Mouse (Mus musculus): ENCODE results near the gene Surf1. TPM values are rescaled to one million over a fixed set of nuclear protein-coding genes. Genes with fewer than 3 reads are reported as not detected.

Surf1 gene
- total RNA-seq, 1 experiment from 2014 or later: 109 TPM

DNA sequence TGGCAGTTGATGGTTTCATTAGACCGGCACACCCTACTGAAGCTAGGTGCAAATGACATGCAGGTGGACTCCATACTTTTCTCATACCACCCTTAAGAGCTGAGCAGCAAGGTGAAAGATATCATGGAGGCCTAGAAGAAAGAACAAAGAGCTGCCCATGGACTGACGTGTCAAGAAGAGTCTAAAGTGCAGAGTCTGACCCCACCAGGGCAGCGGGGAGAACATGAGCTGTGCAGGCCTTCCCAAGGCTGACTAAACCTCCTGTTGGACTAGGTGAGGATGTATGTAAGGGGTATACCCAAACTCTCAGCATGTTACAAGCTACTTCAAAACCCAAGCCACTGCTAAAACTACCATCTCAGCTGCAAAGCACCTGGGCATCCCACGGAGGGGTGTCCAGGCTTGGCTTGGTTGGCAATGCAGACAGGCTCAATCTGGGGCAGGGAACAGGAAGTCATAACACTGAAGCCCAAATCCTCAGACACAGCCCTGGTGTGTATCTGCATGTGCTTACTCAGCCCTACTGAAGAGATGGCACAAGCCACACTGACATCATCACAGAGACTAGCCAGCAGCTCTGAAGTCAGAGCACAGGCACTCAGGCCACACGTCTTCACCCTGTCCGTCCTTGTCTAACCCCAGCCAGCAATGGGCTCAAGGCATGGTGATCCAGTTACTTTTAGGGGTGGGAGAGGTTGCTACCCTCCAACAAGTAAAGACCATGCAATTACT is 11.6 kb upstream of the Surf1 start:
- DNase-seq: no peak

DNA sequence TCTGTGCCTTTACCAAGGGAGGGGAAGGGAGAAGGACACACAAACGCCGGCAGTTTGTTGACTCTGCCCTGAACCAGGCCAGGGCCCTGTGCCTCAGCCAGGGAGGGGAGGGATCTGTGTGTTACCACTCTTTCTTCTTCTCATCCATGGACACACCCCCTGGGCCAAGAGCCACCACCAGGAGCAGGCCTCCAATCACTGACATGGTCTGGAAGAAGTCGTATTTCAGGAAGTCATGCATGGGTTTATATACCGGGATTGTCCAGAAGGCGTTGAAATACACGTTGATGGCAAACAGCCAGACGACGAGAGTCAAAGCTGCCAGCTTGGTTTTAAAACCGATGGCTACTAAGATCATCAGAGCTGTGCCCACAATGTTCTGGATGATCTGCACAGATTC is 5.5 kb upstream of the Surf1 start:
- peak; percentile 64 for DNase-seq

DNA sequence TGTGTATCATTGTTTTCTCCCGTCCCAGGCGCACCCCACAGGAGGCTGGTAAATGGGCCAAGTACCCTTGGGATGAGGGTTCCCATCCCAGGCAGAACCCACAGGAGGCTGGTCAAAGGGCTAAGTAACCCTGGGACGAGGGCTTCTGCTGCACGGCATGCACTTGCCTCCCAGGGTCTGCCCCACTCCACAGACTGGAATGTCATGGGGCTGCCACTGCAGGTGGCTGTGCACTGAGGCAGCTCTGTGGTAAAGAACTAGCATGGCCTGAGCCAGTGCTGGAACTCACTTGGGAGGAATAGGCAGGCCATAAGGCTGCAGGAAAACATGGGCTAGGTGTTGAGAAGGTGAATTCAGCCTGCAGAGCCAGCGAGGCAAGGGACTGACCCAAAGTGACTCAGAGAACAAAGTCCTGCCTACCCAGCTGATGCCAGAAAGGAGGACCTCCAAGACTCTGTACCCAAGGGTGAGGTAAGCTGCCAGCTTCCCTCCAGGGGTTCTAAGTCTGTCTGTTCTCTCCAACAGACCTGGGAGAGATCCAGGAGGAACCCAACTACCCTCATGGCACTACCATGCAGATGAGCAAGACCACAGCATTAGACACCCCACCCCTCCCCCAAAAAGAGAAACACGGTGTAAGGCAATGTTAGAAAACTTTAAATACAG is 4.0 kb upstream of the Surf1 start:
- no peak for DNase-seq

DNA sequence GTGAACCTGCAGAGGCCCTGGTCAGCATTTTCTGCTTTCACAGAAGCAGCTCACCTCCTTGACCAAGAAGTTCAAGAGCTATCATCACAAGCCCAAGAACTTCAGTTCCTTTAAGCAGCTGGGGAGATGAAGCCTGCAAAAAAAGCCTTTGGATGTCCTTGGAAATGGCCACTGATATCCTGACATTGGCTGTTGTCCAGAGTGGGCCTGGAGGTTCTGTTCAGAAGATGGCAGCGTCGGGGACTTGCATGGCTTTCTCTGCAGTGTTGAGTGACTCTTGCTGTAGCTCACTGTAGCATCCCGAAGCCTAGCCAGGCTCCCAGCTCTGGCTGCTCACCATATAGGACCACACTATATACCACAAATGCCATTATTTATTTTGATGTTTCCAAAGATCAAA is 3.4 kb upstream of the Surf1 start:
- peak; percentile 29 for DNase-seq

DNA sequence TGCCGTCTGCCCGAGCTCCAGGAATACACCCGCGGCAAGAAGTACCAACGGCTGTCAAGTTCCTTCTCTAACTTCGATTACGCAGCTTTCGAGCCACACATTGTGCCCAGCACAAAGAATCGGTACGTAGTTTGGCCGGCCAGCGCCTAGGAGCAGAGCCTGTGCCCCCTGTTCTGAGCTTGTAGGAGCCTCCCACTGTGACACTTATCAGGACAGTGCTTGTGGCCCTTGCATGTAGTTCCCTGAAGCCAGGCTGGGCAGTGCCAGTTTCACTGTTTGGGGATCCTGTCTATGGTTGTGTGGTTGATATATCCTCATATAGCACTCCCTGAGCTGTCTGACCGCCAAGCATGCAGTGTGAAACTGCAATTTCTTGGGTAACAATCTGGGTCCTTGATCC is 408 bp upstream of the Surf1 start:
- DNase-seq: no peak

DNA sequence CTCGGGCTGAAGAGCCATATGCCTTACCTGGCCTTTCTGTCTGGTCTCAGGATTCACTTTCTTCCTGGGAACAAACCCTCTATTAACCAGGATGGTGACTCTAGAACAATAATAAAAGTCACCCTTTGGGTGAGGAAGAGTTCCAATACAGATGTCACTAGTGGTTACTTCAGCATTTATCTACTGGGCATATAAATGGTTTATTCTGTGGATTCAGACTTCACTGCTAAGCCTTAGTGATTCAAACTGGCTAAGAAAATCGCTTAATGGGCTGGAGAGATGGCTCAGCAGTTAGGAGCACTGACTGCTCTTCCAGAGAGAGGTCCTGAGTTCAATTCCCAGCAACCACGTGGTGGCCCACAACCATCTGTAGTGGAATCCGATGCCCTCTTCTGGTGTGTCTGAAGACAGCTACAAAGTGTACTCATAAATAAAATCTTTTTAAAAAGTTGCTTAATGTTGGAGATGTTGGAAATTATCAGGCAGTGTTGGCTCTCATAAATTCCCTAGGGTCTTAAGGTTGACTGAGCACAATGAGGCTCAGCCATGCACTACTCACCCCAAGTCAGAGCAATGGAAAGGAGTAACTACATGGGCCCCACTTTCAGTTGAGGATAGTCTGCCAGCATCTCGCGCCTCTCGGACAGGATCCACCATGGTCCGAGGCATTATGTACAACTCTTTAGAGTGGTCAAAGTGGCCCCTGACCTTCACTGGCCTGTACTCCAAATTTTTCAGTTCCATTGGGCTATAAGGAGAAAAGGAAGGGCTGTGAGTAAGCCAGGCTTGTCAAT is 2.0 kb downstream of the Surf1 start:
- no peak for DNase-seq

DNA sequence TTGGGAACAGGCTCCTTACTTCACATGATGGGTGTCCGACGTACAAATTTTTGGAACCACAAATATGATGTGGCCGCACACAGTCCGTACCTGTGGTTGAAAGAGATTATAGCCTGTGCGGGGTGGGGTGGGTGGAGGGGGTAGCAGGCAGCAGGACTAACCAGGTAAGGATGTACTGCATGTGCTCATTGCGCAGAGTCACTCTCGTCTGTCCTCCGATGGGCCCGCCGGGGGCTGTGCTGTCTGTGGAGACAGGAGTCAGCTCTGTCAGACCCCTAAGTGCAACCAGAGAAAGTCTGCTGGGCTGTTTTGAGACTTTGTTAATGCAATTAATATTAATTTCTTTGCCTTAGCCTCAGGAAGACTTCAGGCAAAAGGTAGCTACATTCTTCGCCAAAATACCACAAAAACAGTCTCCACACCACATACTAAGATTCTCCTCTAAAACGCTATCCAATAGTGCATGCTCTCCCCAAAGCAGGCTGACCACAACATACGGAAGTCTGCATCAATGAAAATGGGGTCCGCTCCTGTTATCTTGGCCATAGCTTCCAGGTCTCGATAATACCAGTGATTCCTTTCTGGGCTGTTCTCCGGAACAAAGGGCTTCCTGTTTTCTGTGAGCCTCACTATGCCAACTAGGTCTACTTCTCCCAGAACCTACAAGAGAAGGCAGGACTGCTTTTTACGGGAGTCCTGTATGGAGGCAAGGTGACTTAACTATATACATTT is 2.7 kb downstream of the Surf1 start:
- no peak for DNase-seq

DNA sequence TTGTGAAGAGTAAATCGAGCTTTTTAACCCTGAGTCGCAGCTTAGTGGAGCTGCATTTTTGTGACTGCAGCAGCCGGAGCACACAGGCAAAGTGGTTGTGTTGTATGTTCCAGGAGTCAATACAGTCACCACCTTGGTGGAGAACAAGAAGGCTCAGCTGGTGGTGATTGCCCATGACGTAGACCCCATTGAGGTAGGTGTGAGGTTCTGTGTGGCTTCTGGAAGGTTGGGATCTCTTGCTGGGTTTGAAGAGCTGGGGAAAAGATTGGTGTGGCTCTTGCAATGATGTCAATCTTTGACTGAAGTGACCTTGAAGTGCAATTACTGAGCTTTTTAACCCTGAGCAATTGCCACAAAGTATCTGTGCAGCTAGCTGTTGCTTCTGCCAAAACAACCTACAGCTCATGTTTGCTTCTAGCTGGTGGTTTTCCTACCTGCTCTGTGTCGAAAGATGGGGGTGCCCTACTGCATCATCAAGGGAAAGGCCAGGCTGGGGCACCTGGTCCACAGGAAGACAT is 4.0 kb downstream of the Surf1 start:
- no peak for DNase-seq

DNA sequence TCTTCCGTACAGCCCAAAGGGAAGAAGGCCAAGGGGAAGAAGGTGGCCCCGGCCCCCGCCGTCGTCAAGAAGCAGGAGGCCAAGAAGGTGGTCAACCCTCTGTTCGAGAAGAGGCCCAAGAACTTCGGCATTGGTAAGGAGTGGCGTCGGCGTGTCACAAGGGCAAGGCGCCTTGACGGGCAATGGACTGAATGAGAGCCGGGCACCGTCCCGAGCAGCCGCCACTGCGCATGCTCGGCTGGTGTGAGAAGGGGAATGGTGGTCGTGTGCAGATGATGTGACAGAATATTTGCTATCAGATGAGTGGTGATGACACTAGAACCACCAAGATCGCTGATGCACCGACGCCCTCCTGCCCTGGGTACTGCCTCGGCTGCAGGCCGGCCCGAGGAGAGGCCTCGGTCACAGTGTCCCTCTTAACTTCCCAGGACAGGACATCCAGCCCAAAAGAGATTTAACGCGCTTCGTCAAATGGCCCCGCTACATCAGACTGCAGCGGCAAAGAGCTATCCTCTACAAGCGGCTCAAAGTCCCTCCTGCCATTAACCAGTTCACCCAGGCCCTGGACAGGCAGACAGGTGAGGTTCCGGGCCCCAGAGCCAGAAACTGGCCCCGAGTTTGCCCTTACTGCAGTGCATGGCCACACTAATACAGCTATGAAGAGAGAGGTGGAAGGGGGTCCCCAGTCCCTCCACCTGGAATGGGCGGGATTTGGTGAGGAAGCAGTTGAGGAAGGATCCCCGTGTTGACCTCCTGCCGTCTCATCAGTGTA is 5.2 kb downstream of the Surf1 start:
- peak; percentile 54 for DNase-seq

DNA sequence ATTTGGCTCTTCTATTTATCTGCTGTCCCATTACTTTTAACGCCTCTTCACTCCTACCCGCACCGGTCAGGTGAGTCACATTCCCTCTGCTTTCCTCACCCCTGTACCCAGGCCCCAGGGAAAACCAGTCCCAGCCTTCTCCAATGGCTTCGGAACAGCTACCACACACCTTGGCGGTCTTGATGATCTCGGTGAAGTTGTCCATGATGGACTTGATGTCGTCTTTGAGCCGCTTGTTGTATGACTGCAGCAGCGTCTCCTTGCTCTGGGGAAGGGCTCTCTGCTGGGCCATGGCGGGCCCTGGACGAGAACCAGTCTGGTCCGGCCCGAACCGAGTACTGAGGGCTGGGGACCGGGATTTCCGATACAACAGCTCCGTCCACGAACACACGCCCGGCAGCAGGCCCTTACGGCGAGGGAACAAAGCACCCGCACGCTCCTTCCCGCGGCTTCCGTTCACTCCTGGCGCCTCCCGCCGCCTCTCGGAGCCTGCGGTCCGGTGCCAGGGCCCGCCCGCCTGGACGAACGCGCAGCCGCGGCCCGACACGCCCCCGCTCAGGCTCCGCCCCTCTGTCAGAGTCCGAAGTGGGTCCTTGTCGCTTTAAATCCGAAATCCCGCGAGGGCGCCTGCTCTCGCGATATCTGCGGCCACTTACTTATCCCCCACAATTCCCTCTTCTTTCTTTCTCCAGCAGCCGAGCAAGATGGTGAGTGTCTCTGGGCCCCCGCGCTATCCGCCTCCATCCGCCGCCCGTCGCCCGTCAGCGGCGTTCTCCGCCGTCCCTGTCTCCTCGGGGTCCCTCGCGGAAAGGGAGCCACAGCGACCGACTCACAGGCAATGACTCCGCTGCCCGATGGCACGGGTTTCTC is 6.0 kb downstream of the Surf1 start, which contains the start of the genes Med22 and Rpl7a:
Med22 (minus strand) TSS at position 554 of the 870 bp plus-strand sequence.
Rpl7a (plus strand) TSS at position 641 of the 870 bp plus-strand sequence.
- DNase-seq: peak; percentile 100

DNA sequence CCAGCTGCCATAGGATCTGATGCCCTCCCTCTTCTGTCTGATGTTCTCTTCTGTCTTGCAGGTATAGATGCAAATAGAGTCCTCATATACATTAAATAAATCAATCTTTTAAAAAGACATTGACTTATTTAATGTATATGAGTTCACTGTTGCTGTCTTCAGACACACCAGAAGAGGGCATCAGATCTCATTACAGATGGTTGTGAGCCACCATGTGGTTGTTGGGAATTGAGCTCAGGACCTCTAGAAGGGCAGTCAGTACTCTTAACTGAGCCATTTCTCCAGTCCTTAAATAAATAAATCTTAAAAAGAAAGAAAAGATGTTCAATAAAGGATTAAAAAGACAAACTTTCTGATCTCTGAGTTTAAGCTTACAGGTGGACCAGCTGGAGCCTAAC is 6.9 kb downstream of the Surf1 start:
- DNase-seq: no peak

DNA sequence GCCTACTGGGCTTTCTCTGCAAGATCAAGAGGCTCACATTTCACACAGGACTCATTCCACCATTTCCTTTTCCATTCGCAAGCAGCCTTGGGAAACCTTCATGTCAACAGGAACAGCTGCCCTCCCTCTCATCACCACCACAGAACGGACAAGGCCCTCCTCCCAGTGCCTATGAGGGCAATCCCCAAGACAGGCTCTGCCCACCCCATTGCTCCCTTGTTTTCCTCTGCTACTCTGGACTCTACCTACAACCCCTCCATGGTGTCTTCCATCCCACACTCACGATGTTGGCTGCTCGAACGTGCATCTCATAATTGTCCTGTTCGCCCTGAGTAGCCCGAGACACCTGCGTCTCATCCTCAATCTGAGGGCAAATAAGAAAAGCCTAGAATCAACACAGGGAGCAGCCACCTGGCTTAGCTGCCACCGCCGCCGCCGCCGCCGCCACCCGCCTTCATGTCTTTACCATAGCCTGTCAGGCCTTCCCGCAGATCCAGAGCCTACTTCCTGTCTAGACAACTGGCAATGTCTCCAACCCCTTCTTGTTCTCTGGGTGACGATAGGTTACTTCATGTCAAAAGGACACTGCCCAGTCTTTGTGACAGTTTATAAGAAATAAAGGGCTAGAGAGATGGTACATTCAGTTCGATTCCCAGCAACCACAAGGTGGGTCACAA is 7.5 kb downstream of the Surf1 start:
- DNase-seq: no peak

DNA sequence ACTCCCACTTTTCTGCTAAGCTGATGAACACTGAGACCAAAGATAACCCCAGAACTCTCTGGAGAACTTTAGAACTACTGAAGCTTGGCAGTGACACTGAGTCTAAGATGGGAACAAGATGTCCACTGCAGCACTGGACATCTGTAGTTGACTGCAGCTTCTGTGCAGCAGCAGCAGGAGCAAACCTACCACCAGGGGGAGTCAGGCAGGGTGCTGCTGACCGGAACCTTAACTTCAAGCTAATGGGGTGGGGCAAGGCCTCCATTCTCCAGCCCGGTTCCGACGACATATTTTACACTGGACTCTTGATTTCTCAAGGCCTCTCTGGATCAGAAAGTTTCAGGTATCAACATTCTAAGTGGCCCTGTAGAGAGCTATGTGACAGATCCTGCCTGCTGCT is 9.2 kb downstream of the Surf1 start:
- peak; percentile 55 for DNase-seq

DNA sequence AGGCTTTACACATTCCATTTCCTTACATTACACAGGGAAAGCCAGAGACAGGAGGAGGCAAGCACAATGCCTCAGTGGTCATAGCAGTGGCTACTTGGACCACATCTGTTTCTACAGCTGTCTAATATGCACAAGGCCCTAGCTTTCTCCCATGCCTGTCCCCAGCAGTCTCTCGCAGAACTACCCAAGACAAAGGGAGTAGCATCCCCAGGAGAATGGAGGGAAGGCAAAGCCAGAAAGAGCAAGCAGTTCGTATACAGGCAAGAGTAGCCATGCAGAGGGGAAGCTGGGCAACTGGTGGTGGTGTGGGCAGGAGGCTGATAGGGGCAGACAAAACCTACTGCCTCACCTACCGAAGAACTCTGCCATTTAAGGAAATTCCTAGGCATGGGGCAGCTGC is 9.9 kb downstream of the Surf1 start:
- DNase-seq: no peak

DNA sequence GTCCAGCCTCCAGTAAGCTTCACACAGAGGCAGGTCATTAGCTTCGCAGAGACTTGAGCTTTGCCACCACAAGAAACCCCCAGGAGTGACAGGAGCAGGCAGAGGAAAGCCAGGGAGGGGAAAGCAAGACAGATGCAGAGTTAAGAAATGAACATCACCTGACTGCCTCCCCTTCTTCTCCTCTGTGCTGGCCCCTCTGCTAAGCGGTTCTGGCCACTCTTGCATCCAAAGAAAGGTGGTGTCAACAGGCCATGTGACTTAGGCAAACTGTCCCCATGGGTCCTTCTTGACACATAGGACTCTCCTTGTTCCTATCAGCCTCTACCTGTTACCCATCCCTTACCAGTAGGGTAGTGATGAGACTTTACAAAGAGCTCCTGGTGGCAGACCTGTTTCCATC is 10.4 kb downstream of the Surf1 start:
- DNase-seq: no peak

DNA sequence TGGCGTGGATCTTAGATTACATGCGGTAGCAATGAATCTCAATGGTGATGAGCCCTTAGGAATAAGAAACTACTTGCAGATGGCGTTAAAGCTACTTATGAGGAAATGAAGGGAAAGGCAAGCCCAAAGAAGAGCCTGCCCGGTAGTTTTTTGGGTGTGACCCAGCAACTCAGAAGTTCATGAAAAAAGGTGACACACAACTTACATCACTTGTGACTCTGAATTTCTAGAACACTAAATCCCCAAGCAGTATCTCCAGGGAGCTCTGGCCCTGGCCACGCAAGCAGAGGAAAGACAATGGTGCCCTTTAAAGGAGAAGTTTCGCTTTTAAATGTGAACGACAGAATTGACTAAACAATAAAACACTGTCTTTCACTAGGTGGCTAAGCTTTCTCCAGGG is 13.0 kb downstream of the Surf1 start:
- DNase-seq: no peak

DNA sequence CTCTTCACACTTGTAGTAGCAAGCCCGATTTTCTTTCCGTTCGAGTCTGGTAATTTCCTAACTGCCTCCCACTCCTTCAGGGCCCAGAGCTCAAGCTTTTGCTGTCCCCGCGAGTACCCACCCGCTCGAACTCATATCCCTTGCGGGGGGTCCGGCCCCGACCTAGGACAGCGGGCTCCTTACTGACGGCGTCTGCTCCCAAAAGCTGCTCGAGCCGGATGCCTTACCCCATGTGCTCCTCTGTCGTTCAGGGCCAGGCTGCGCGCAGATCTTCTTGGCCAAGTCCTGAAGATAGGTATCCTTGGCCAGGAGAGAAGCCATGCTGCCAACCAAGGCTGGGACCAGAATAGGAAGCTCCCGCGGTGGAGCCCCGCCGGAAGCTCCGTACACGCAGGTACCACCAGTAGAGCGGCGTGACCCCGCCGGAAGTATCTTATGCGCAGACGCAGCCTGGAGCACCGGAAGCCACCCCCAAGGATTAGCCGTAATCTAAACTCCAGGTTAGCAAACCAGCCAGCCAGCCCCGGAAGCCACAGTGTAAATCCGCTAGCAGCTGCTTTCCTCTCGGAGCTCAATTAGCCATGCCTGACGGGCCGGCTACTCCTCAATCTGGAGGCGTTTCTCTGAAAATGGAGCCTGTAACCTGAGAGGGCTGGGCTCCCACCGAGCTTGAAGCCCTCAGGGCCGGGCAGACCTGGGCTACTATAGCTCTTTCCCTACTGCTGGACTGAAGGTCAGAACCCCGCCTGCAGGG is 13.7 kb downstream of the Surf1 start, which contains the start of gene Surf6:
Surf6 (minus strand) TSS at position 413 of the 754 bp plus-strand sequence.
- peak; percentile 93 for DNase-seq

DNA sequence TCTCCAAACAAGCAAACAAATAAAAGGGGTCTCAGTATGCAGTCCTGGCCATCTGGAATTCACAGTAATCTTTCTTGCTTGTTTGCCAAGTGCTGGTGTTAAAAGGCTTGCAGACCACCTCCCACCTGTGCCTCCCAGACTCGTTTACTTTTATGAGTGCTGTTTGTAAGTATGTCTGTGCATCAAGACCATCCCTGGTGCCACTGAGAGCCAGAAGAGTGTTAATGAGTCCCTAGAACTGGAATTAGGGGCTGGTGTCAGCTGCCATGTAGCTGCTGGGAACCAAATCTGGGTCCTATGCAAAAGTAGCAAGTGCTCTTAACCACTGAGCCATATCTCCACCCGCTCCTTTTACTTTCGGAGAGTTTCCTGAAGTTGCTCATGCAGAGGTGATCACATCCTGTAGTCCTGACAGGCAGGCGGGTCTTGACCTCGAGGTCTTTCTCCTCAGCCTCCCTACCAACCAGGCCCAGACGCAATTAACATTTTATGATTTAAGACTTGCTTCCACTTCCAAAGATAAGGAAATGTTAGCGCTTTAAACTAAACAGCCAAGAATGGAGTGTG is 14.4 kb downstream of the Surf1 start:
- no peak for DNase-seq
